Mouse (Mus musculus): ENCODE data around the gene Dgke.

Gene Dgke

DNA sequence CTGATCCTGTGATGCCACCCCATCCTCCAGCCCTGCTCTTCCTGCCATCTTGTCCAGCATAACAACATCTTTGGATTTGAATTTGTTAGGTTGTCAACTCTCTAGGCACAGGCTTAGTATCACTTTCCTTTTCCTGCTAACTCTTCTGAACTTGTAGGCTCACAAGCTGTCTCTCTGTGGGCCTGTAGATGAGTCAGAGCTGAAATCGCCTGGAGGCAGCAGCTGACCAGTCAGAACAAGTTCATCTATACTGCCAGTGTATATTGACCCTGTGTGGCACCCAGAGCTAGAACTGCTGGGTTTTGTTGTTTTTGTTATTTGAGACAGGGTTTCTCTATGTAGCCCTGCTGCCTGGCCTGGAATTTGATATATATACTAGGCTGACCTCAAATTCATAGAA lies 35.5 kb downstream of the Dgke start:
- no peak for DNase-seq

DNA sequence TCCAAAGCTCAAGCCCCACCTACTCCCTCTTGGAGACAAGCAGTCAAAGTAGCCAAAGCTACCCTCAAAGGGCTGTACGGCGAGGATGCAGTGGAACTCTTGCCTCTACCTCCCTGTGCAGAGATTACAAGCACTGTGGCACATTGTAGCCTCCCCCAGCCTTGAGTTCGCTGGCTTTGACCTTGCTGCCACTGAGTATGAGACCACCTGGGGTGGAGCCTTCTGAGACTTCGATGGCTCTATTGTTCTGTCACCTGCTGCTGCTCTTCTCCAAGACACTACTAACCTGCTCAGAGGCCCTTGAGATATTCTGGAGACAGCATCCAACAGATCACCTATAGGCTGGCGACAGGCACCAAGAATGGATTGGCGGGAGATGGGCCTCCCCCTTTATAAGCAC lies 36.1 kb downstream of the Dgke start:
- no peak for DNase-seq

DNA sequence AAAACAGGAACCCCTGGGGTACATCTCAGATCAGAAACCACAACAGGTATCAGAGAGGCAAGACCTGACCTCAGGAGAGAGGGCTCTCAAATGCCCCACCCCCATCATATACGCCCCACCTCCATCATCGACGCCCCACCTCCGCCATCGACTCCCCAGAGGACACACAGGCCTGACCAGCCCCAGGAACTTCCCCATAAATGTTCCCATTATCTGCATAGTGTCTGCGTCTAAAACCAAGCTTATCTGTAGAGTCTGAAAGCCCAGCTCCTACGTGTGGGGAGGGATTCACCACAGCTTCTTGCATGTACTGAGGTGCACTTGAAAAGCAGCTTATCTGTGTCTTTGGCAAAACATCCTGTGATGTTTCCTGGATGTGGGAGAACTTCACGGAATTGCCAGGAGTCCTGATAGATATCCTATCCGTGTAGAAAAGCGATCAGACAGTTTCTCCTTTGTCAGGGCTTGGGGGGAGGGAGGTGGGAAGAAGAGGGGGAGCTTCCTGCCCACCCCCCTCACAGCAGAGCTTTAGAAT lies 37.7 kb downstream of the Dgke start:
- peak; percentile 97 for DNase-seq

DNA sequence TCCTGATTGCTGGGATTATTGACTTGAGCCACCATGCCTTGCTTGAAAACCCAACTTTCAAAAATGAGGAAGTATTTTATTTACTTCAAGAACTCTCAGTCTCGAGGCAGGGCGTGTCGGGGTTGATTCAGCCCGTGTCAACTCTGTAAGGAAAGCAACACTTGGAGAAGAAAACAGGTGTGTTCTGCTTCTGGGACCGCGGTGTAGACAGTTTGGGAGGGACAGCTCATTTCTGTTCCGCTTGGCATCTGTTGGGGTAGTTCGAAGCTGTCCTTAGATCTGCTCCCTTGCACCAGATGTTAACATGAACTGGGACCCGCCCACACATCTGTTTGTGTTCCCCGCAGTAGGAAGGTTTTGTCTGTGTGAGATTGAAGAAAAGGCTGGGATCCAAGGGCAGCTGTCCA lies 38.7 kb downstream of the Dgke start:
- peak; percentile 99 for DNase-seq

DNA sequence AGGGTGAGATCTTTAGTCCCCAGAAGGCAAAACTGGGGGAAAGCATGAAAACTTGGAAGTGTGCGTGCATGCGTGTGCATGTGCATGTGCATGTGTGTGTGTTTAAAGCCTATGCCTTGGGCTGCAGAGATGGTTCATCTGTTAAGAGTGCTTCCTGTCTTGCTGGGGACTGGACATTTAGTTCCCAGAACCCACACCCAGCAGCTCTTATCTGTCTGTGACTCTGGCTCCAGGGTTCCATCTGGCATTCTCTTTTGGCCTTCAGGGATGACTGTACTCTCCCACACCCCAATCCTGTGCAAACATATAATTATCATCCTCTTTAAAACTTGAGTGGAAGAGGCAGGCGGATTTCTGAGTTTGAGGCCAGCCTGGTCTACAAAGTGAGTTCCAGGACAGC lies 40.5 kb downstream of the Dgke start:
- DNase-seq, result peak; percentile 97

DNA sequence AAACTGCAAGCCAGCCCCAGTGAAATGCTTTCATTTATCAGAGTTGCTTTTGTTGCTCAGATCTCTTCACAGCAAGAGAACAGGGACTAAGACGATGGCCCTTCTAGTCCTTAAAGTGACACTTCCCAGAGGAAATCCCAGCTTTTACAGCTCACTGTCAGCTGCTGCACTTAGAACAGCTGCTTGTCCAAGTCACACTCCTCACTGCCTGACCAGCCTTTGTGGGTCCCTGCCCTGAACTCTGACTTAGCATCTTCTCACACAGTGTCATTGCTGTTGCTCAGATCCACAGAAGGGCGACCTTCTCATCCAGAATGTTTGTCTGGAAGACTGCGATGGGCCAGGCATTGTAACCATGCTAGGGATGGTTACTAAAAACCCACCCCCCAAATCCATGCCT lies 41.0 kb downstream of the Dgke start:
- peak; percentile 94 for DNase-seq

DNA sequence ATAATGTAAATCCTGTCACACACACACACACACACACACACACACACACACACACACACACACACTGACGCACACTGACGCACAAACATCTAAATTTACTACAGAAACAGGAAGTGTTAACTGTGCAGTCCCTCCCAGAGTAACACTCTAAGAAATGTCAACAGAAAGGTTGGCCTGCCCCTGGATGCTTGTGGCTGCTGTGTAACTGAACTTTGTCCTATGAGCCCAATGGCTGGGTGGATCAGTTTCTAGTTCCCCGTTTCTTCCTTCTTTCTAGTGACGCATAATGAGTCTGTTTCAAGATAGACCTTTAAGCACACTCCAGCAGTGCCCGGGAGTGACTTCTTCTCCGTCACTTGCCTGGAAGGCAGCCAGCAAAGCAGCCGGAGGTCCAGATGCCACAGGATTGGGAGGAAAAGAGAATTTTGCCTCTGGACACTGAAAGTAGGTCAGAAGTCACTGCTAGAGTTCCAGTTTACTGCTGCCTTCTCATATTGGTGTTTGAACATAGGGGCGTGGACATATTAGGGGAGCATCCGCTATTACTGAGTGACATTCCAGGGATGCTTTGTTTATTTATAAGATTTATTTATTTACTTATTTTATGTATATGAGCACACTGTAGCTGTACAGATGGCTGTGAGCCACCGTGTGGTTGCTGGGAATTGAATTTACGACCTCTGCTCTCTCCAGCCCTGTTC lies 42.3 kb downstream of the Dgke start:
- DNase-seq, result peak; percentile 99

DNA sequence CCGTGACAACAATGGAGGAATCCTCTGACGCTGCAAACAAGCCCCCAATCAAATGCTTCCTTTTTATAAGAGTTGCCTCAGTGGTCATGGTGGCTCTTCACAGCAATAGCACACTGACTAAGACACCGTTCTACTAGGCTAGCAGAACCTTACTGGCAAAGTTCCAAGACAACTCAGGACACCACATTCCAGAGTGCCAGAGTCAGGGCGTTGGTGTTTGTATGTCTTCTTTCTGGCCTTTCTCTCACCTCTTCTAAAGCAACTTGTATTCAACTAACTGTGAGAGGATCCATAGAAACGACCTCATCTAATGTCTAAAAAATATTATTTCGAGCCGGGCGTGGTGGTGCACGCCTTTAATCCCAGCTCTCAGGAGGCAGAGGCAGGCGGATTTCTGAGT lies 43.2 kb downstream of the Dgke start:
- no peak for DNase-seq

DNA sequence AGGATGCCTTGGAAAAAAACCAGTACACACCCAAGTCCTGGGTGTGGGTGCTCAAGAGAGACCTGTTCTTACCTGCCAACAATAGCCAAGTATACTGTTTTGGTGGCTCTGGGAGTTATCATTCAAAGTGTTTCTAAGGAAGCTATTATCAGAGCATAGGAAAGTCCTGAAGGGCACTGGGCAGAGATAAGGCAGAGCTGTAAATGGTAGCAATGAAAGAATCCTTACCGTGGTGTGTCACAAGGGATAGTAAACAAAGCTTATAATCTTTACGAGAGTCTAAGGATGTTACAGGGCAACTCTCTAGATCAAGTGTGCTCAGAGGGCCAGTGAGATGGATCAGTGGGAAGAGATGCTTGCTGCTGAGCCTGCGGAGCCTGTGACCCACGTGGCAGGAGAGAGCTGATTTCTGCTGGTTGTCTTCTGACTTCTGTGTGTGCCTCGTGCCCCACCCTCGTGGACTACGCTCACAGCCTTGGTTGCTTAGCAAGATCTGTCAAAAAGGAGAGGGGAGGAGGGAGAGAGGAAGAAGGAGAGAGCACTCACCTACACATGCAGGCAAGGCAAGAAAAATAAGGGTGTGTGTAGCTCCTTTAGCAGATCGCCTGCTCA lies 44.4 kb downstream of the Dgke start:
- DNase-seq, result no peak

DNA sequence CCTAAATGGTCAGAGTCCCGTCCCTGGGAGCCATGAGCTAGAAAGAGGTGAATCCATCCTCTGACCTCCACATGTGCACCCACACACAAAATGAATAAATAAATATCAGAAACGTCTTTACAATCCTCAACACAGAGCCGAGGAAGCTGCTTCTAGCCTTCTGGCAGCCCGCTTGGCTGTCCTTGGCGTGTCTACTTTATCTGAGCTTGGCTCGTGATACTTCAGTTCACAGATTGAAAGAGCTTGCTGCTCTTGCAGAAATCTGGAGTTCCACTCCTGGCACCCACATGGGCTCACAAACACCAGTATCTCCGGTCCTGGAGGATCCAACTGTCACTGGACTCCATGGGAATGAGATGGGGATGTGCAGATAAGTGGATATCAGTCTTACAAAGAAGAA lies 45.0 kb downstream of the Dgke start:
- DNase-seq, result no peak

DNA sequence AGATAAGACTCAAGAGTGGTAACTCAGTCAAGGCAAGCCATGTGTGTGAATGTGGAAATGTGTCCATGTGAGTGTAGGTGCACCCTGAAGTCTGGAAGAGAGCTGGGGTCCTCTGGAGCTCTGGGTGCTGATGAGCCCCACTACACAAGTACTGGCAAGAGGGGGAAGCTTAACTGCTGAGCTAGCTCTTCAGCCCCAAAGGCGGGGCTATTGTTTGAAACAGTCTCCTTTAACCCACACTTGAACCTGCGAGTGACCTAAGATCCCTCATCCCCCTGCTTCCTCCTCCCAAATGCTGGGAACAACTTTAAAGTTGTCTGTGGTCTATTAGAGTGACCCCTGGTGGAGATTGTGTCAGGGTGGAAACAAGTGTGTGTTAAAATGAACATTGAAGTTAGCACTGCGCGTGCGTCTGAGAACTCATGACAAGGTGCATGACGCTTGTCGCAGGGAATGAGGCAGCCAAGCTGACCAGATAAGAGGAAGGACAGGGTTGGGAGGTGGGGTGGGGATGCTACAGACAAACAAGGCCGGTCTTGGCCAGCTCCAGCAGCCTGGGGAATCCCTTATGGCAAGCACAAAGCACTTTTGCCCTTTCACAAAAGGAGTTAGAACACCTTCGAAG lies 45.9 kb downstream of the Dgke start:
- DNase-seq, result peak; percentile 91

DNA sequence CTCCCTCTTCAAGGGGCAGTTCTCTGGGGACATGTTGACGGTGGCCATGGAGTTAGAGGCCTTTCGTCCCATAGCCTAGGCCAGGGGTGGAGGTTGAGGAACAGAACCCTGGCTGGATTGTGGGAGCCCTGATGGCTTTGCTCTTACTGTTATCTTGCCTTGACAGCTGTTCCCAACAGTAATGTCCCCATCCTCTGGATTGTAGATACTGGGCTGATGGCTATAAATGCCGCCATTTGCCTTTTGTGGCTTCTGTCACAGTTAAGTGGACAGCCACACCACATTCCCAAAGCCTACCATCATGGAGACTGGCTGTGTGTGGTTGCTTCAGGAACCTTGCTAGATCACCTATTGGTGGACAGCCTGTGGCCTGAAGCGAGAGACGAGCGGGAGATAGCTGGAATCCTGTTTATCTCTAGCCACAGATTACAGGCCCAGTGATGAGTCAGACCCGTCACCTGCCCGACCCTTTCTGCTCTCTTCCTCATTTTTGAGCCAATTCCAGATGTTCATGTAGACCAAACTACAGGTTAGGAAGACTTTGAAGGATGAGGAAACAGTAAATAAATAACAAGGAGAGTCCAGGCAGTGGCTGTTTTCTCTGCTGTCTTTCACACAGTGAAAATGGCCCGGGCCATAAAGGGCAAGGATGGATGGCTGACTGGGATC lies 49.0 kb downstream of the Dgke start:
- no peak for DNase-seq

DNA sequence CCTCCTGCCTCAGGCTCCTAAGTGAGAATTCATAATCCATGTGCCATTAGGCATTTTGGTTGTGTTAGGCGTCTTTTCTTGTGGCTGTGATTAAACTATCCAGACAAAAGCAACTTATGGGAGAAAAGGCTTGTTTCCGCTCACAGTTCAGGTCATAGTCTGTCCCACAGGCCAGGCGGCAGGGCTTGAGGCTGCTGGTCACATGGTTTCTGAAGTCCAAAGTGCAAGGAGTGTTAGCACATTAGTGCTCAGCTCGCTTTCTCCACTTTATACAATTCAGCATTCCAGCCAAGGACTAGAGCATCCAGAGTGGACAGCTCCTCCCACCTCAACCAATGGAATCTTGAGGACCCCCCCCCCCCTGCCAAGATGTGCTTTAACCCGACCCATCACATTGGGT lies 54.4 kb downstream of the Dgke start:
- DNase-seq, result no peak

DNA sequence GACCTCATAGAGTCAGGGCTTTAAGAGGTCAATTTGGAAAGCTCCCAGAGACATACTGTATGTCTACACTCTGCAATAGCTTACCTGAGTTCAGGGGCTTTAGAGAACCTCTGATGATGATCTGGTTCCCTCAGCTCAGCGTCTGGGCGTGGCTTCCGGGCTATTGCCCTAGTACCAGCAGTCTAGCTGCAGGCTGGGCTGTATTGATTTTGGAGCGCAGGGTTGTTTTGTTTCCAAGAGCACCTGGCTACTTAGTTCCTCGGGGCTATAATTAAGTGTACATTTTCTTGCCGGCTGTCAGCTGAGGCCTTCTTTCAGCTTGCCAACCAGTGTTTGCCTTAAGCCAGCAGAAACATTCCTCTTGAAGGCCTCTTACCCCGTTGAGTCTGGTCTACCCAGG lies 57.2 kb downstream of the Dgke start:
- DNase-seq, result no peak

DNA sequence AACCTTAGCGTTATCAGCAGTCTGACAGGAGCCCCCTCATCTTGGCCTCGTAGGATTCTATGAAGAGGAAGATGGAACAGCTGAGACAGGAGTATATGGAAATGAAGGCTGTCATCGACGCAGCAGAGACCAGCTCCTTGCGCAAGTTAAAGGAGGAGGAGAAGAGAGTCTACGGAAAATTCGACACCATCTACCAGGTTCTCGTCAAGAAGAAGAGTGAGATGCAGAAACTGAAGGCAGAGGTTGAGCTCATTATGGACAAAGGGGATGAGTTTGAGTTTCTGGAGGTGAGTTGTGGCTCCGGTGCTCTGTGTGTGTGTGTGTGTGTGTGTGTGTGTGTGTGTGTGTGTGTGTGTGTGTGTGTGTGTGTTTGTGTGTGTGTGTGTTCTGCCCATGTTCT lies 57.6 kb downstream of the Dgke start:
- no peak for DNase-seq

DNA sequence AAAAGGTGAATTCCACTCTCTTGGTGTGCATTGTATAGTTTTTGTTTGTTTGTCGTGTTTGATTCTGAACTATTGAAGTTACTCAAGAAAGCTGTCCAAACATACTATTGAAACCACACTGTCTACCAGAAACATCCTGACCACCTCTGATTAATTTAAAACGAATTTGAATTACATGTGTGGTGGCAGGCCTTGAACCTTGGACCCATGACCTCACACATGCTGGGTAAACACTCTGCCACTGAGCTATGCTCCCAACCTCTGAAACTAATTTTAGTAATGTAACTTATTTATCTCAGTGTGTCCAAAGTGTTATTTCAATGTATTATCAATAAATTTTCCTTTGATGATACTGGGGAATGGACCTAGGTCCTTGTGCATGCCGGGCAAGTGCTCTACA lies 59.1 kb downstream of the Dgke start:
- DNase-seq, result no peak

DNA sequence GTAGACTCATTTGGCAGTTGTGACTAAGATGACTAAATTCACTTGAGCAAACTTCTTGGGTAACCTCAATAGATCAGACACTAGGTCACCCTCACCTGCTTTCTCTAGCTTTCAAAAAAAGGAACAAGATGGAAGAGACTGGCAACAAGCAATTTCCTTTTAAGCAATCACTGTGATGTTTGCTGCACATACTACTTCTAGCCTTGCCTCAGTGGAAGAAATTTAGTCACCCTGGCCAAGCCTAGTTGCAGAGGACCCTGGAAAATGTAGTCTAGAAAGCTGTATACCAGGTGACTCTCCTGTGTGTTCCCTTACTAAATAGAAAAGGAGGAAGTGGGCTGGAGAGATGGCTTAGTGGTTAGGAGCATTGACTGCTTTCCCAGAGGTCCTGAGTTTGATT lies 60.2 kb downstream of the Dgke start:
- no peak for DNase-seq

DNA sequence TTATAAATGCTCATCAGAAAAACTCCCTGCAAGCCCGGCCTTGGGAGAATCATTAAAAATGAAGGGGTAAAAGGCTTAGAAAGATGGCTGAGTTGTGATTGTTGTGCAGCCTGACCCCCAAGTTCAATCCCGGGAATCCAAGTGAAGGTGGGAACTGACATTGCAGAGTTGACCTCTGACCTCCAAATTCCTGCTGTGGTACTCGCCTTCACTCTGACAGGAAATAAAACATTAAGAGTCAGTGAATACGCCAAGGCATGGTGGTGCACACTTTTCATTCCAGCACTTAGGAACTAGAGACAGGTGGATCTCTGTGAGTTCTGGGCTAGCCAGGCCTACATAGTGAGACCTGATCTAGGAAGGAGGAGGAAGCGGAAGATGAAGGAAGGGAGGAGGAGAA lies 61.2 kb downstream of the Dgke start:
- no peak for DNase-seq

DNA sequence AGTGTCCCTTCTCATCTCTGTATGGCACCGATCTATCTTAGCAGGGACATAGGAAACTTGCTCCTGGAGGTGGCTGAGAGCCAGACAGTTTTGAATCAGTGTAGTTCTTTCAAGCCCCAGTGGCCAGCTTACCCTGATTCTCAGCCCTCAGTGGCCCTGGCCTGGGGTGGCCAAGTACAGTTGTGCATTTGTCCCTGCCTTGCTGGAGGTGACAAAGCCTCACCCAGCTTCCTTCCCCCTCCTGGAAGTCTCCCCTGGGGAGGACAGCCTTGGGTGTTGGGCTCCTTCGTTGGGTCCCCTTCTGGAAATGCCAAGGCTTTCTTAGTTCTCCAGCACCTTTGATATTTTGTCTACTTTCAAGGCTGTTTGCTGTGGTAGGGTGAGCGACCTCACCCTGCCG lies 62.9 kb downstream of the Dgke start:
- DNase-seq, result no peak

DNA sequence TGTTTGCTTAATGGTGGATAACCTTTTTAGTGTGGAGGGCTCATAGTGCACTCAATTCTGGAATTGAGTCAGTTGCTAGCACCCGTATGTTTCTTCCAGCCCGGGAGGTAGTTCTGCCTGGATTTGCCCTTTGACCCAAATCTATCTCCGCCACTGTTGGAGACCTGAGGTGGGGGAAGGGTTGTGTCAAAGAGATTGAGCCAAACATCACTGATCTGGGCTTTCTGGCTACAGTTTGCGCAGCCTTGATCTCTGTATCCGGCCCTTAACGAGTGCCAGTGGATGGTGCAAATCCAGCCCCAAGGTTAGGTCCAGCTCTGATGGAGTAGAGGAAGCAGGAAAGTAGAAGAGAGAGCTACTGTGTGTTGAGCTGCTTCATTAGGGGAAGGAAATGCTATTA lies 63.6 kb downstream of the Dgke start:
- peak; percentile 94 for DNase-seq

DNA sequence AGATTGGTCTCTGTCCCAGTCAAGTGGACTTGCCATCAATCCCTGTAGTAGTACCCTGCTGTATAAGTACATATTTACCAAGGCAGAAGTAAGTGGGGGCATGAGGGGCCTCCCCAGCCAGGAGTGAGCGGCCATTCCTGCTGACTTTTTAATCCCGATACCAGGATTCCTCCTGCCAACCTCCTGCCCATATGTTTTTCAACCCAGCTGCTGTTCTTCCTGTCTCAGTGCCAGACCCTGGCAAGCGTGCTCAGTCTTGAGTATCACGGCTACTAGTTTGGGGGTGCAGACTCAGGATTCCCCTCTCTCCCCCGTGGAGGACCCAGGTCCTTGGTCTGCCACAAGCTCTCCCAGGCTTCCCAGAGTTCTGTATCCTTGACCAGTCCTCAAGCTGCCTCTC lies 64.0 kb downstream of the Dgke start:
- peak; percentile 94 for DNase-seq

DNA sequence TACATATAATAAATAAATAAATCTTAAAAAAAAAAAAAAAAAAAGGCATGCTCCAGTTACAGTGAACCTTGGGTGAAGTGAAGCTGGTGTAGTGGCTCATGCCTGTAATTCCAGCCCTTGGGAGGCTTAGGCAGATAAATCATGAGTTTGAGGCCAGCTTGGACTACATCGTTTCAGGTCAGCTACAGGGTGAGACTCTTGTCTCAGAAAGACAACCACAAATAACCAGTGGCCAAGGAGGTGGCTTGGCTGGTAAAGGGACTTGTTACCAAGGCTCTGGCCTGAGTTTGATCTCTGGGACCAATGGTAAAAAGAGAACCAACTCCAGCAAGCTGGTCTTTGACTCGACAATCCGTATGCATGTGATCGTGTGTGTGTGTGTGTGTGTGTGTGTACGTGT lies 64.6 kb downstream of the Dgke start:
- no peak for DNase-seq

DNA sequence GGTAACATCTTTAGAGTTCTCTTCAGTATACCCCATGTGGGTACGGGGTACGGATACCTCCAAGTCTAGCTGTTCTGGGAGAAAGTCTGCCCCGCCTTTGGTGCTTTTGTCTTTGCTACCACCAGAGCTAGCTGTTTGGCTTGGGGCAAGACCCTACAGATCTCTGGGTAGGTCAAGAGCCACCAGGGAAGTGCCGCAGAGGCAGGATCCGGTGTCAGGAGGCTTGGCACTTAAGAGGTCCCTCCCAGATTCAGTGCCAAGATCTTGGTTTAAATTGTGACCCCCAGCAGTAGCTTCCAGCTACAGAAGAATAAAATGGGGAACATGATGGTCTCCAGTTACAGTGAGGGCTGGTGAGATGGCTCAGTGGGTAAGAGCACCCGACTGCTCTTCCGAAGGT lies 65.1 kb downstream of the Dgke start:
- no peak for DNase-seq

DNA sequence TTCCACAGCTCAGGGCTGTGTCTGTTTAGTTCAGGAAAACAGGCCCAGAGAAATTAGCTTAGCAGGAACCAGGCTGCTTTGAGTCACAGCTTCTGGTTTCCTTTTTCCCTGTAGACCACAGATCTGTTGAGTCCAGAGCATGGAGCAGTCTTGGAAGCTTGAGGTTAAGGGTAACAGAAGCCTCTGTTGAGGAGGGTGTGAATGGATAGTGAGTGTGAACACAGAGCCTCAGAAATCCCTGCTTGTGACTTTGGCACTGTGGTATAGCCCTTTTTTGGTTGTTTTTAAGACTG lies 66.2 kb downstream of the Dgke start:
- peak; percentile 91 for DNase-seq
